Mouse (Mus musculus) macrophage (primary cell): Measurements from ENCODE around the gene Gm10330. TPM values are rescaled to one million over a fixed set of nuclear protein-coding genes. Genes with fewer than 3 reads are reported as not detected.
"Not testable (repeated sequence)": the region's sequence is repeated elsewhere in the genome, so short reads cannot be mapped to it uniquely, and the experiment has no call there.

Experiments
- H3K27ac ChIP-seq: fragments of 350-480 bp; formaldehyde crosslinking; 2 replicates; pipeline ENCODE4 v1.9.0; 2021
- H3K36me3 ChIP-seq: fragments of 350-480 bp; formaldehyde crosslinking; 2 replicates; pipeline ENCODE4 v1.9.0; 2021; ENCODE audit errors: inconsistent target
- H3K4me3 ChIP-seq: fragments of 350-480 bp; formaldehyde crosslinking; 2 replicates; pipeline ENCODE4 v1.9.0; 2021; ENCODE audit errors: inconsistent target
- H3K79me2 ChIP-seq: fragments of 350-480 bp; formaldehyde crosslinking; 2 replicates; pipeline ENCODE4 v1.9.0; 2021; ENCODE audit errors: inconsistent target
- WGBS: methylation state at CpG from one replicate; pipeline ENCODE4 v1.1.7; 2026; ENCODE audit warnings: inconsistent platforms; ENCODE audit not compliant: missing documents; 5-methylcytosine and 5-hydroxymethylcytosine counted together
- polyA plus RNA-seq: library from polyadenylated mRNA; stranded (reverse); fragments of 250-400 nt; gene quantifications from 3 replicates; pipeline ENCODE4 v1.2.4, GENCODE M21; 2018; ENCODE audit warnings: inconsistent platforms
- total RNA-seq, 78 experiments: library from RNA; depleted of rRNA; stranded (reverse); fragments of 250-400 nt; gene quantifications; 1 replicate in 9 of 78; 2 replicates in 24 of 78; 3 replicates in 43 of 78; 4 replicates in 2 of 78; pipeline ENCODE4 v1.2.4; 2018; ENCODE audit warnings: inconsistent platforms in 56 of 78

Gene Gm10330
- total RNA-seq (2018; cell fraction: chromatin; rRNA removed): not detected
- not detected for total RNA-seq (2018; cell fraction: cytosol; rRNA removed)
- not detected for total RNA-seq (2018; cell fraction: nucleus; rRNA removed)
- not detected in 3 replicates for polyA plus RNA-seq

- H3K79me2 ChIP-seq, H3K4me3 ChIP-seq, H3K36me3 ChIP-seq, H3K27ac ChIP-seq: not testable (repeated sequence)
- no CpG with 5 or more reads among the region's 1 CpGs for WGBS
Measured at GRCm38 (mm10) chr12:23780165-23780564, at the start of gene Gm10330. Gene Gm10330, minus strand, starts transcription at chr12:23780265.

- H3K4me3 ChIP-seq, H3K36me3 ChIP-seq, H3K27ac ChIP-seq, H3K79me2 ChIP-seq: not testable (repeated sequence)
- WGBS: 29% methylated on average over 28 of the region's 43 CpGs
Measured at GRCm38 (mm10) chr12:23800776-23801175, 20.7 kb upstream of the Gm10330 start.

- 41% methylated on average over 23 of the region's 48 CpGs for WGBS
- not testable (repeated sequence) for H3K4me3 ChIP-seq, H3K79me2 ChIP-seq, H3K36me3 ChIP-seq, H3K27ac ChIP-seq
Measured at GRCm38 (mm10) chr12:23800366-23800765, 20.3 kb upstream of the Gm10330 start.
